Mouse (Mus musculus) olfactory bulb, adult 2 months (tissue): ENCODE data around the gene 0610040J01Rik. TPM values are rescaled to one million over a fixed set of nuclear protein-coding genes. Genes with fewer than 3 reads are reported as not detected.

Source experiments
- H3K27ac ChIP-seq: fragments of 200-500 bp; 2 replicates; pipeline ENCODE4 v1.5.1; 2012; ENCODE audit warnings: low read depth, low read length; ENCODE audit not compliant: insufficient read depth
- H3K4me1 ChIP-seq: fragments of 200-500 bp; 2 replicates; pipeline ENCODE4 v1.6.1; 2012; ENCODE audit warnings: low read length; ENCODE audit not compliant: control insufficient read depth, insufficient read depth
- H3K4me3 ChIP-seq: fragments of 200-500 bp; 2 replicates; pipeline ENCODE4 v1.5.1; 2012; ENCODE audit warnings: mild to moderate bottlenecking, low read depth, low read length, moderate library complexity; ENCODE audit not compliant: insufficient read depth
- CTCF ChIP-seq: fragments of 200-500 bp; IDR thresholded peaks from 2 replicates; pipeline ENCODE4 v1.5.1; 2012; ENCODE audit warnings: low read depth, mild to moderate bottlenecking, low read length, moderate library complexity; ENCODE audit not compliant: insufficient read depth
- POLR2A ChIP-seq: fragments of 200-500 bp; IDR thresholded peaks from 2 replicates; pipeline ENCODE4 v1.6.1; 2012; ENCODE audit warnings: mild to moderate bottlenecking, low read depth, low read length, moderate library complexity; ENCODE audit not compliant: insufficient read depth
- WGBS: fragments of 180-500 bp; shearing (Covaris S2); methylation state at CpG from one replicate; pipeline ENCODE4 v1.1.7; 2018; 5-methylcytosine and 5-hydroxymethylcytosine counted together
- polyA plus RNA-seq: library from polyadenylated mRNA; stranded (reverse); fragments of >200 nt; gene quantifications from 2 replicates; pipeline ENCODE4 v1.2.4, GENCODE M21; 2012; ENCODE audit warnings: low replicate concordance; ENCODE audit not compliant: missing spikeins, insufficient read depth, insufficient read length

The 0610040J01Rik gene
- polyA plus RNA-seq, 1 experiment = not detected

DNA sequence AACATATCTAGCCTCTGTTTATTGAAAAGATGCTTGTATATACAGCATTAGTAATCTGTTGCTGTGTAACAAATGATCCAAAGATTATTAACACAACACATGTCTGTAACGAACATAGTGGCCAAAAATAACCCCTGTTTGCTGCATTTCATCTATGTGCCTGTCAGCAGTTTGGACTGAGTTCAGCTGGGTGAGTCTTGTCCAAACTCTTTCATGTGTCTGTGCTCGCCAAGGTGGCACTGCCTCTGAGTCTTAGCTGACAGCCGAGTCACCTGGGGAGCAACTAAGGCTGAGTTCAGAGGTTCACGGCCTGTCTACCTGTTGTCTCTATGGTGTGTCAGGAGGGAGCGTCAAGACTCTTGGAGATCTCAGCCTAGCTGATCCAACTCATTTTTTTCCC, 5.1 kb downstream of the 0610040J01Rik start:
- TF ChIP-seq POLR2A (no peak), CTCF (no peak)
- Histone ChIP-seq H3K4me1 (peaks cover 3% of the 10 kb centered on the region), H3K4me3 (no peak overlapping the region), H3K27ac (no peak overlapping the region)
- 75% methylated on average over 5 of the region's 5 CpGs for WGBS

DNA sequence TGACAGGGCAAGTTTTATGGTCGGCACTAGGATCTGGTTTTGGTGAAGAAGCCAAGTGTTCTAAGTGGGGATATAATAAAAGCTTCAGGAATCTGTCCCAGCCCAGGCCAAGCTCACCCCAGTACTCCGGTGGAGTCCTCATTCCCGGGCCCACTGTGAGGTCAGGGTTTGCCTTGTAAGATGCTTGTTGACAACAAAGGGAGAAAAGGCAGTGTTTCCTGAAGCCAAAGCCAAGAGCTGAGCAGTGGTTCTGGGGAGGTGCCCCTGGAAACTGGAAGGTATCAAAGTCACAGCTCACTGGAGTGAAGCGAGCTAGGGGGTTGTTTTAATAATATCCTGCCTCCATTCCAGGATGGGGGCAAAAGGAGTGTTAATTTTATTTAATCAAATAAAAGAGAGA, 6.8 kb downstream of the 0610040J01Rik start:
- no peak overlapping the region for H3K27ac ChIP-seq
- H3K4me1 ChIP-seq = no peaks in the 10 kb centered on the region
- WGBS = 57% methylated on average over 4 of the region's 4 CpGs
- H3K4me3 ChIP-seq = no peak overlapping the region
- TF ChIP-seq POLR2A (no peak), CTCF (no peak)

DNA sequence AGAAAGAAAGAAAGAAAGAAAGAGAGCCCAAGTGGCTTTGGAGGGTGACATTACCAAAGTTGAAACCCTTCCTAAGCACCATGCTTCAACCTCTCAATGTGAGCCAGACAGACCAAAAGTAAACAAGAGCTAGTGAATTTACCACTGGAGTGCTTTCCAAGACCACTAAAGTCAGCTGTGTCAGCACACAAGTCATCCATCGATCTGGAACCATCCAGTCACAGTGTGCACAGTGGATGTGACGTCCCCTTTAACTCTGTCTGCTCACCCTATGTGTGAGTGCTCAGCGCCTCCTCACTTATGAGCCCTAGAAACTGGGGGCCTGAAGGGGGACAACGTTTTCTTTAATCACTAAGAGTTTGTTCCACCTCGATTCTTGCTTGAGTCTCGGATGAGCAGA, 7.4 kb downstream of the 0610040J01Rik start:
- H3K27ac ChIP-seq = no peak overlapping the region
- H3K4me3 ChIP-seq = no peak overlapping the region
- 85% methylated on average over 6 of the region's 6 CpGs for WGBS
- no peak for TF ChIP-seq CTCF
- no peak for TF ChIP-seq POLR2A
- no peaks in the 10 kb centered on the region for H3K4me1 ChIP-seq

DNA sequence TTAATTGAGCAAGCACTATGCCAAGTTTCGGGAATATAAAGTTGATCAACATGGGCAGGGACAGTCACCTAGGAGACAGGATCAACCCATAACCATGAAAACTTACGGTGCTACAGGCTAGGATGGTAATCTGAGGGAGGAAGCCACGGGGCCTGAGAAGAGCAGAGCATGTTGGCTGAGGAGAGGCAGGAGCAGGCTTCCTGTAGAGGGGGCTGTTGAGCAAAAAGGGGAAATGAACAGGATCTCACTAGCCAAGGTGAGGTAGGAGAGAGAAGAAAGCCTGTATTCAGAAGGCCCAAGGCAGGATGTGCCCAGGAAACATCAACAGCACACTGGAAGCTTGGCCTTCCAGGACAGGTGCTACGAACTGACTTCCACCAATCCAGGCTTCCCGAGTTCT, 9.0 kb downstream of the 0610040J01Rik start:
- no peak for TF ChIP-seq POLR2A
- TF ChIP-seq CTCF = no peak
- Histone ChIP-seq H3K4me1 (no peaks in the 10 kb centered on the region), H3K27ac (no peak overlapping the region), H3K4me3 (no peak overlapping the region)
- 92% methylated on average over 5 of the region's 5 CpGs for WGBS

DNA sequence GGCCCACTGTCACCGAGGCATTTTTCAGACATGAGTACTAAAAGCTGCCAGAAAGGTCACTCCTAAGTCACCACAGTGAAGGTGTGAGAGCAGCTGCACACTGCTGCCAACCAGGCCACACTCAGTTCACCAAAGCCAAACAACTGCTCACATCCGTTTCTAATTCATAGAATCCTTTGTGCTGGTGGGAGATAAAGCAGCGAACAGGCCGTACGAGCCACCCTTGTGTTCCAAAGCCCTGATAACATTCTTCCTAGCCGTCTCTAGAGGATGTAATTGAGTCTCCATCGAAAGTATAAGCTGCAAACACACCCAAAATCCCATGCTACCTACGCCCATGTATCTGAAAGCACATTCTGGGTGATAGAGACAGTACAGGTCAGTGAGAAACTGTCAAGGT, 9.7 kb downstream of the 0610040J01Rik start:
- no peak overlapping the region for H3K4me3 ChIP-seq
- 89% methylated on average over 8 of the region's 8 CpGs for WGBS
- H3K27ac ChIP-seq = no peak overlapping the region
- TF ChIP-seq CTCF (no peak), POLR2A (no peak)
- H3K4me1 ChIP-seq = no peaks in the 10 kb centered on the region

DNA sequence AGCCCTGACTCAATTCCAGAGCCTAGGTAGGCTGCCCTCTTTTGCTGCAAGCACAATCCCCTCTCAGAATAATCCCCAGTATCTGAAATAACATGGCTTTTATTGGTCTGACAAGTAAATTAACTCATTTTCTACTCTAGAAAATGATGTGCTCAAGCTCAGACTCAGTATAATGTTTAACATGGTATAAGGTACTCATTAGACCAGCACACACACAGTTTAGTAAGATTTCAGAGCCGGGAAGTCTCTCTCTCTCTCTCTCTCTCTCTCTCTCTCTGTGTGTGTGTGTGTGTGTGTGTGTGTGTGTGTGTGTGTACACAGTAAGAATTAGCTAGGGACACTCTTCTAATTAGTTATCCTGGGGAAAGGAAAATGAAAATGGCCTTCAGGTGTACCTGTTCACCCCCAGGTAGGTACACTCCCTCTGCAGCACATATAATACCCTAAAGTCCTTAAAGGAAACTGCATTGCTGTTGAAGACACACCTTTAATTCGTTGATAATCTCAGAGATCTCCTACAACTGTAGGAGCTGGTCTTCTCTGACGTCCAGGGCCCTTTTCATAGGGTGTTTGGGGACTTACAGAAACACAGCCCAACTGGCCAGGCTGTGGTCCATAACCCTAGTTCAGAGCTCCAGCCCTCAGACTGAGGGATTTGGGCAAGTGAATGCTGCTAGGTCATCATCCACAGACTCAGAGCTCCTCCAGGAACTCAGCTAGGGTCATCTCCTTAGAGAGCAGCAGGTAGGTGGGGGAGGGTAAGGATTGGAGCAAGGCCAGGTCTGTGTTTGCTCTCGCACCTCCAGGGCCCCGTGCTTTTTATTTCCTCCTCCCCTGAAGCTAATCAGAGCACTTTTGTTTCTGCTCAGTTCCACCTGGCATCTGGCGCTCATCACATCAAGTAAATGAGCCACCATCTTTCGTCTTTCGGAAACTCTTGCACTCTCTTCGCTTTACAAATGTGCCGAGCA, 11.5 kb downstream of the 0610040J01Rik start:
- no peak for TF ChIP-seq CTCF
- TF ChIP-seq POLR2A = no peak
- Histone ChIP-seq H3K27ac (no peak overlapping the region), H3K4me3 (no peak overlapping the region), H3K4me1 (no peaks in the 10 kb centered on the region)
- WGBS = 78% methylated on average over 10 of the region's 10 CpGs

DNA sequence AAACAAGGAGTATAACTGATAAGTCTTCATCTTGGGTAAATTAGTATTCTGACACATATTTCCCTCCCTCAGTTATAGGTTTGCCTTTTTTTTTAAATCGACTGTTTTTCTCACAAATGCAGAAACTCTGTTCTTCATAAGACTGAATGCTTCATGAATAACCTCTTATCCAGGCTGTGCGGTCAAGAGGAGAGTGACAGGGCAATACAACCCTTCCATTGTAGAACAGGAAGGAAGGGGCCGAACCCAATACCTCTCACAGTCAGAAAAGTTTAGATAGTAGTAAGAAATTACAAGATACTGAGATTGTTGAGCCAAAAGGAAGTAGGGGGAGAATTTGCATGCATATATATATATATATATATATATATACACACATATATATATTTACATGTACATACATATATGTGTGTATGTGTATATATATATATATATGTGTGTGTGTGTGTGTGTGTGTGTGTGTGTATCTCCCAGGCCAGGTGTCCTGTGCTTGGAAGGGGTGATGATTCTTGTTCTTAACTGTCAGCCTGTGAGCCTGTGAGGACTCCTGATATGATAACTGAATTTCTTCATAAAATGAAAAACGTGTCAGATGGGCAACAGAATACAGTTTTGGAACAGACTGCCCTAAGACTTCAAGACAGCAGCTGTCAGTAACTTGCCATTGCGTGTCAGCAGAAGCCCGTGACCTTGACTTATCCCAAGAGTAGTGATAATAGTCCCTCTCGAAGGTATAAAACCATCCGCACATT, 12.6 kb downstream of the 0610040J01Rik start:
- WGBS = 85% methylated on average over 8 of the region's 8 CpGs

DNA sequence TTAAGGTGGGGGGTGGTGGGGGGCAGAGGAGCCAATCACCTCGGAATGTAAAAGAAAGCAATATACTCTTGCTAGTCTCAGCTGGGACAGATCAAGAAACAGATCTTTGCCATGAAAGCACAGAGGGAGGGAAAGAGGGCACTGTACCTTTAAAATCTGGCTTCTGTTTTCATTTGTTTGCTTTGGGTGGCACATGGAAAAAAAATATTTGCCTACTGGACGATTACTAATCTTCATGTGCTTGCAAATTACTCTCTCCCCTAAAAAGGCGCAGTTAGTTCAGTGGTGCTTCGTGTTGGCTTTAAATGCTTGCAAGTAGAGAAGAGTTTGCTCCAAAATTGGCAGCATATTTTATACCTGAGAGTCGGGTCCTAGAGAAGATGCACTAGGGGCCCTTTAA, 13.7 kb downstream of the 0610040J01Rik start:
- Histone ChIP-seq H3K27ac (no peak overlapping the region), H3K4me1 (no peaks in the 10 kb centered on the region)

More for the DNA sequence above, 12.6 kb downstream of the 0610040J01Rik start:
- Histone ChIP-seq H3K4me1 (no peaks in the 10 kb centered on the region), H3K27ac (no peak overlapping the region), H3K4me3 (no peak overlapping the region)
- no peak for TF ChIP-seq POLR2A
- TF ChIP-seq CTCF = no peak

DNA sequence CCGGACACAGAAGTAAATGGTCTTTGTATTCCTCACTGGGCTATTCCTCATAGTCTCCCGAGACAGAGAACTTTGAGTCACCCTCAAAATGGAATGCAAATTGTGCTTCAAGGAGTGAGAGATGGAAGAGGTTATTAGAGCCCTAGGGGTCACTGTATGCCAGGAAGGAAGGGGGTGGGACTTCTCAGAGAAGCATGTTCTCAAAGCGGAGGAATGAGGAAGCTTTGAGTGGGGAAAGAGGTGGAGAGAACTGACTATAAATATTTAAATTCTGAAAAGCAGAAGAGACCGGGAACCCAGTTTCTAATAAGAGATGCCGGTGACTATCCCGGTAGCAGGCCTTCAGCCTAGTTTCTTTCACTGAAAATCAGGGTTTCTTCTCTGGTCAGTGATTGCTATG, 14.8 kb downstream of the 0610040J01Rik start:
- Histone ChIP-seq H3K4me1 (no peaks in the 10 kb centered on the region), H3K4me3 (no peak overlapping the region), H3K27ac (no peak overlapping the region)
- WGBS = 76% methylated on average over 6 of the region's 6 CpGs
- TF ChIP-seq CTCF (no peak), POLR2A (no peak)

More for the DNA sequence above, 13.7 kb downstream of the 0610040J01Rik start:
- no peak for TF ChIP-seq CTCF
- no peak for TF ChIP-seq POLR2A
- 75% methylated on average over 5 of the region's 5 CpGs for WGBS
- H3K4me3 ChIP-seq = no peak overlapping the region
